Mouse (Mus musculus): Measurements from ENCODE around the gene Svs2. TPM values are rescaled to one million over a fixed set of nuclear protein-coding genes. Genes with fewer than 3 reads are reported as not detected.

Svs2 gene
- not detected for total RNA-seq (2023)

GRCm38 (mm10) chr2:164238366-164238765 is at the start of gene Svs2:
TSS of gene Svs2 (minus strand) at chr2:164238466.

GRCm38 (mm10) chr2:164278359-164278758 is 40.1 kb upstream of the Svs2 start, which contains the start of gene Svs4:
TSS of gene Svs4 (minus strand) at chr2:164278459.

GRCm38 (mm10) chr2:164256540-164256939 is 18.3 kb upstream of the Svs2 start, which contains the start of gene Svs3b:
TSS of gene Svs3b (minus strand) at chr2:164256640.

GRCm38 (mm10) chr2:164221522-164221921 is 16.7 kb downstream of the Svs2 start, which contains the start of gene Wfdc15b:
TSS of gene Wfdc15b (minus strand) at chr2:164221660.

GRCm38 (mm10) chr2:164199626-164200327 is 38.5 kb downstream of the Svs2 start, which contains the start of gene Wfdc15a:
TSS of gene Wfdc15a (minus strand) at chr2:164200130.

GRCm38 (mm10) chr2:164190576-164190975 is 47.7 kb downstream of the Svs2 start, which contains the start of gene Wfdc12:
TSS of gene Wfdc12 (minus strand) at chr2:164190608.

Other genes with a start within 250 kb of the Svs2 start
- 122 TPM for gene Ywhab, start 243.5 kb downstream of the Svs2 start, total RNA-seq (2023)
- 5.7 TPM for gene Pabpc1l, start 213.0 kb downstream of the Svs2 start, total RNA-seq (2023)
- gene Stk4, start 168.1 kb downstream of the Svs2 start, total RNA-seq (2023): 319 TPM
- 79.3 TPM for gene Tomm34, start 167.3 kb downstream of the Svs2 start, total RNA-seq (2023)
- gene Kcns1, start 67.4 kb downstream of the Svs2 start, total RNA-seq (2023): not detected
- not detected for gene Wfdc5, start 55.7 kb downstream of the Svs2 start, total RNA-seq (2023)
- not detected for gene Wfdc12, start 47.9 kb downstream of the Svs2 start, total RNA-seq (2023)
- not detected for gene Wfdc15a, start 38.3 kb downstream of the Svs2 start, total RNA-seq (2023)
- gene Wfdc15b, start 16.8 kb downstream of the Svs2 start, total RNA-seq (2023): not detected
- gene Svs3b, start 18.2 kb upstream of the Svs2 start, total RNA-seq (2023): not detected
- gene Svs4, start 40.0 kb upstream of the Svs2 start, total RNA-seq (2023): not detected
- gene Svs3a, start 50.8 kb upstream of the Svs2 start, total RNA-seq (2023): not detected
- not detected for gene Svs6, start 78.3 kb upstream of the Svs2 start, total RNA-seq (2023)
- not detected for gene Svs5, start 94.3 kb upstream of the Svs2 start, total RNA-seq (2023)
- gene Slpi, start 150.6 kb upstream of the Svs2 start, total RNA-seq (2023): 15.5 TPM
- gene Rbpjl, start 164.7 kb upstream of the Svs2 start, total RNA-seq (2023): not detected
- 0.65 TPM for gene Matn4, start 166.7 kb upstream of the Svs2 start, total RNA-seq (2023)
- 7.3 TPM for gene Sdc4, start 205.4 kb upstream of the Svs2 start, total RNA-seq (2023)
- 49.4 TPM for gene Sys1, start 218.5 kb upstream of the Svs2 start, total RNA-seq (2023)
- 4.0 TPM for gene Gm20458, start 222.5 kb upstream of the Svs2 start, total RNA-seq (2023)
- gene Trp53tg5, start 235.3 kb upstream of the Svs2 start, total RNA-seq (2023): not detected
- 3.6 TPM for gene Dbndd2, start 247.6 kb upstream of the Svs2 start, total RNA-seq (2023)

All from CD4-positive naive resting alpha-beta T cell, adult 57 days (primary cell).